Mouse (Mus musculus): ENCODE measurements around the gene Rfc1.

GRCm38 (mm10) chr5:65322165-65322564 lies 13.3 kb downstream of the Rfc1 start:
- no peak for TF ChIP-seq CTCF (IDR thresholded peaks at IDR 0.05; ENCODE audit: low read depth, low read length)
- TF ChIP-seq POLR2A (IDR thresholded peaks at IDR 0.05; ENCODE audit: extremely low read depth, insufficient read depth, low read length), result no peak
